Mouse (Mus musculus) right cerebral cortex, postnatal 10 days (tissue): Measurements from ENCODE around the gene Zfp648.

Experiments used
- DNase-seq, 2 experiments: peaks; one replicate each; pipeline ENCODE4 v3.0.0; 2021; ENCODE audit warnings: low spot score in 2 of 2

Zfp648 gene

DNA sequence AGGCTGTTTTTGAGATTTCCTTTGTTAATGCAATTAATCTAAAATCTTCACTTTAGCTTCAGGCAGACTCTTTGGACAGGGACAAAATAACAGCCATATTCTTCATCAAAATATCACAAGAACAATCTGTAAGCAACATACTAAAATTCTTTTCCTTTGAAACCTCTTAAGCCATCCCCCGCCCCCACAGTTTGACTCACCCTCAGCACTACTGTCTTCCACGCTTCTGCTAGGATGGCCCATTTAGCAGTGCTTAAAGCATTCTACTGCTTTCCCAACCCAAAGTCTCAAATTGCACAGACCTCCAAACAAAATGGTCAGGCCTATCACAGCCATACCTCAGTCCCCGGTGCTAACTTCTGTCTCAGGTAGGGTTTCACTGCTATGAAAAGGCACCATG, 19.6 kb downstream of the Zfp648 start:
- DNase-seq, result no peak

DNA sequence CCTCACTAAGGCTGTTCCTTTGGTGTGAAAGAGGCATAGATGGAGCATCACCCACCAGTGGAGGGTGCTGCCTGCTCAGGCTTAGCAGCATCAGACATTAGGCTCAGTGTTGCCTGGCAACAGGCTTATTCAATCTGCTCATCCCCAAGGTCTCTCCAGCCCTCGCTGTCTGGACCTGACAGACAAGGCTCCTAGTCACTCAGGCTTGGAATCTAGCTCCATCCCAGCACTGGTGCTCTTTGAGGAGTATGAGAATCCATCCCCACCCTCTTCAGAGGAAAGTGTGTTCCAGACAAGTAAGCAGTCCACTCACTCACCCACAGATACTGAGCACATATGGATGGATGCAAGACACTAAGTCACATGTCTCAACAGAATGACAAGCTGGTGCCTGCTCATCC, 22.8 kb downstream of the Zfp648 start:
- peak; percentile 57 to 69 for DNase-seq

- no peak for DNase-seq
Measured at GRCm38 (mm10) chr1:154232594-154232993, 31.6 kb downstream of the Zfp648 start.

DNA sequence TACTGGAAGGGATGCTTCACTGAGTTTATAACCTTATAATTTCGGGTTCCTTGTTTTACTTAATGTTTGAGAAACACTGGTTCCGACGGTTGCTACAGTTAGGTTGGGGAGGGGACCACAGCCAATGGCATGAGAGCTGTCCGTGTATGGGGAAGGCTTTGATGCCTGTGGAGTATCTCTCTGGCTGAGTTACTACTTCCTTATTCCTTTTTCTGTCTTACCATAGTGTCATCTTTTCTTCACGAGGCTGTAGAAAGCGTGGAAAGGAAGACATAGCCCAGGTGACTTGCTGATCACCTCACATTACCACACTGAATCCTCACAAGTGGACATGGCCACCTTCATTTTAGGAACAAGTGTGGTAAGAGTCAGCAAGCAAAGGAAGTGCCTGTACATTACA, 32.0 kb downstream of the Zfp648 start:
- no peak for DNase-seq

DNA sequence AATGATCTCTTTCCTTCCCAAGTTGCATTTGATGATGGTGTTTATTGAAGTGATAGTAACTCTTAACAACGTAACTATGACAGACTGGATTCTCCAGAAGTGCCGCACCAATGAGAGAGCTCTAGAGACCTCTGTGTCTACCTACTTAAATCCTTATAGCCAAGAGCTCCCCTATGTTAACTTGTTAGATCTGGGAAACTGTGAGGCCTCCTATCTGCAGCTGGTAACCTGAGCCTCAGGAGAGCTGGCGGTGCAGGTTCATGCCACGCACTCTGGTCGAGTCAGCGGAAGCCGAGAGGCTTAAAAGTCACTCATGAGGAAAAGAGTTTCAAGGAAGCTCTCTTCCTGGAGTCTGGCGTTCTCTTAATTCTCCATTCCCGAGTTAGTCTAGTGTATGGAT, 33.8 kb downstream of the Zfp648 start:
- DNase-seq, result no peak

GRCm38 (mm10) chr1:154238876-154239275, 37.9 kb downstream of the Zfp648 start:
- DNase-seq, result no peak

DNA sequence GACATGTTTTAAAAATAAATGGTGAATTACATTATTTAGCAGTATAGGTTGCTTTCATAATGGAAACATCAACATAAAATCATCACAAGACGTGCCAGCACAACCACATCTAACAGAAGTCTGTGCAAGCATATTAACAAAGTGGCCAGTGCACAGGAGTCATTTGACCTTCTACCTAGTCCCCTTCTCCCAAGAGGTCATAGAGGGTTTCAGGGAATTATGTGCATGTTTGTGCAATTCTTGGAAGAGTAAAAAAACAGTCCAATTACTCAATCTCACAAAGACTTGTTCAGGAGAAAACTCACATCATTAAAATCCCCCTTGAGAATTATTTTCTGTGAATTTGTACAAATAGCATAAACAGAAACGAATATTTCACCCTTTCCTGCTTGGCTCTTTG, 50.2 kb downstream of the Zfp648 start:
- DNase-seq, result no peak

GRCm38 (mm10) chr1:154252739-154253138, 51.8 kb downstream of the Zfp648 start:
- DNase-seq, result peak in 1 of 2 experiments; percentile 43
